Mouse (Mus musculus) liver, postnatal 0 days (tissue): ENCODE data around the gene Ehd4.

Experiments
- CTCF ChIP-seq: sonication (generic); IDR thresholded peaks from 2 replicates; pipeline ENCODE4 v1.5.1; 2016; ENCODE audit warnings: antibody characterized with exemption, low read depth
- EP300 ChIP-seq: IDR thresholded peaks from 2 replicates; pipeline ENCODE4 v1.6.1; 2016; ENCODE audit warnings: antibody characterized with exemption, low read depth, mild to moderate bottlenecking

DNA sequence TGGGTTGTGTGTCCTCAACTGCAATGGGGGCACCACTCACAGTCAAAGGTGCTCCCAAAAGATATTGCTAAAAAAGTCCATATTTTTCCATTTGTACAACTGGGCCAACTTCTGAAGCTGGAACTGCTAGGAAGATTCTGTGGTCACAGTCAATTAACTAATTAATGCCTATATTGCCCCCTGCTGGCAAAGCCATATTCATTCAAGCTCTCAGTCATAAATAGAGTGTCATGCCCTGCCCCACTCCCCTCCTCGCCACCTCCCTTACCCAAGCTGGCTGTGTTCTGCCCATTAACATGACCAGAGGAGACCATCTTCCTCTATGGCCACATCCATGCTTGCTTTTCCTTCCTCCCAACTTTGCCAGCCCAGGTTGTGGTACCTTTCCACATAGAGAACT is 16.3 kb upstream of the Ehd4 start:
- TF ChIP-seq CTCF, result peak; percentile 67
- no peak for TF ChIP-seq EP300
